Mouse (Mus musculus): ENCODE measurements at regions not wholly inside any gene's neighbourhood (a gene's known extent, or its start where the extent isn't known, plus 50 kb on each side); places are given as distances from the start of the nearest gene placed in this dataset.

DNA sequence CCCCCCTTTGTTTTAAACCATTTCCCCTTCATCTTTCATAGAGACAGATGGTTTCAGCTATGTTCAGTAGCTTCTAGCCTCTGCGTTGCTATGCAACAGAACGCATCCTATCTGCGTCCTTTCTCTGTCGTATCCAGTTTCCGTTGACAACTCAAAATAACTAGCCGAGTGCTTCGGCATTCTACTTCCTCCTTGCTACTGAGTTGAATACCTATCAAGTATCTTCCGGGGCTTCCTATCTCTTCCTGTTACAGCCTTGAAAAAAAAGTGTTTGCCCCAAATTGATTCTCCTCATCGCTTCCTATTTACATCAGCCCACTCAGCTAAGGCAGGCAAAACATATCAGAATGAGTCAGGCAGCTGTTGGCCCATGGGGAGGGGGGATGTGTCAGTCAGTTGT, 114.5 kb upstream of the Nr5a2 start:
- no peak for DNase-seq
- intact Hi-C loops (cut with DNase I), result no loop called here

- DNase-seq, result no peak
- intact Hi-C loops (cut with DNase I), result no loop called here
These were observed 113.8 kb upstream of the Nr5a2 start for GRCm38 (mm10) chr1:137073857-137074572.

GRCm38 (mm10) chr1:137060914-137061313, 100.7 kb upstream of the Nr5a2 start:
- intact Hi-C loops (cut with DNase I), result no loop called here
- no peak for DNase-seq

GRCm38 (mm10) chr1:137053134-137053533, 92.9 kb upstream of the Nr5a2 start:
- no peak for DNase-seq
- intact Hi-C loops (cut with DNase I), result no loop called here

DNA sequence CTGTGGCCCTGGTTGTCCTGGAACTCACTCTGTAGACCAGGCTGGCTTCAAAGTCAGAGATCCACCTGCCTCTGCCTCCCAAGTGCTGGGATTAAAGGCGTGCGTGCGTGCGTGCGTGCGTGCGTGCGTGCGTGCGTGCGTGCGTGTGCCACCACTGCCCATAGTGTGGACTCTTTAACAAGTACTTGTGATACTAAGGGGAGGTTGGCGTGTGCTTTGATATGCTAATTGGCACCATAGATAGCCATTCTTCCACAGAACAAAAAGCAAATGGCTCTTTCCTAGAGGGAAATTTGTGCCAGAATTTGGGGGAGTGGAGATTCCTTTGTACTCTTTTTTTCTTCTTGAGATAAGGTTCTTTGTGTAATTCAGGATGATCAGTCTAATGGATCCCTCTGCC, 91.3 kb upstream of the Nr5a2 start:
- intact Hi-C loops (cut with DNase I), result no loop called here
- DNase-seq, result no peak

DNA sequence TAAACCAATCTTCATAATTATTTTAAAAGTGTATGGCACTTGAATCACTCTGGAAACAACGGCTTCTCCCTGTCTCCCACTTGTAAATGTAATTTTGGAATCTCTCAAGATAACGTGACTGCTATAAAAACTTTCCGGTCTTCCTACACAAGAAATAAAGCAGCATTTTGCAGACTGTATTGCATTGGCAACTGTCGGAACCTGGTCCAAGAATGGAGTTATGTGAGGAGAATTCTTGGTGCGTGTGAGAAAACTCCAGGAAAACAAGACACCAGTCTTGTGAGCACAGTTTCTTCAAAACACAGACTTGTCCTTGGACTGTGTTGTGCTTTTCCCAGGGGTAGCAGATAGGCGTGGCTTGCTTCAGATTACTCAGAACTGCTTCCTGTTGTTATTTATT, 83.8 kb upstream of the Nr5a2 start:
- intact Hi-C loops (cut with DNase I), result no loop called here
- no peak for DNase-seq

- DNase-seq, result no peak
- intact Hi-C loops (cut with DNase I), result no loop called here
These were observed 82.3 kb upstream of the Nr5a2 start for GRCm38 (mm10) chr1:137042414-137043010.

- DNase-seq, result no peak
- intact Hi-C loops (cut with DNase I), result no loop called here
These were observed 80.7 kb upstream of the Nr5a2 start for GRCm38 (mm10) chr1:137040898-137041297.

- intact Hi-C loops (cut with DNase I), result no loop called here
- no peak for DNase-seq
These were observed 74.3 kb upstream of the Nr5a2 start for GRCm38 (mm10) chr1:137034586-137034985.

DNA sequence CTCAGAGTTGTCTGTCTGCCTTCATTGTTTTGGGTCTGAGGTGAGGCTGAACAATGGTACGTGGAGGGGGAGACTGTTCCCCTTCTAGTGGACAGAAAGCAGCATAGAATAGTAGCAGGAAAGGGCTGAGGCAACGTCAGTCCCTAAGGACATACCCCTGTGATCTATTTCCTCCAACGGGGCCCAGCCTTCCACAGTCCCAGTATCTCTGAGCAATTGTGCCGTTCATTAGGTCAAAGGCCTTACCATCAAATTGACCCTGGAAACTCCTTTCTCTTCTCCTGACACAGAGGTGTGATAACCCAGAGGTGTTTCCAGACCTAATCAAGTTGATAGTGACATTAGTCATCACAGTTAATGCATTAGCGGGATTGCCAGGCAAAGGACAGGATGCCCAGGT, 73.4 kb upstream of the Nr5a2 start:
- intact Hi-C loops (cut with DNase I), result no loop called here
- no peak for DNase-seq

- intact Hi-C loops (cut with DNase I), result no loop called here
- DNase-seq, result no peak
These were observed 63.5 kb upstream of the Nr5a2 start for GRCm38 (mm10) chr1:137023706-137024105.

- intact Hi-C loops (cut with DNase I), result no loop called here
- no peak for DNase-seq
These were observed 60.3 kb upstream of the Nr5a2 start for GRCm38 (mm10) chr1:137020528-137020927.

GRCm38 (mm10) chr1:137017642-137018041, 57.4 kb upstream of the Nr5a2 start:
- intact Hi-C loops (cut with DNase I), result no loop called here
- DNase-seq, result no peak

DNA sequence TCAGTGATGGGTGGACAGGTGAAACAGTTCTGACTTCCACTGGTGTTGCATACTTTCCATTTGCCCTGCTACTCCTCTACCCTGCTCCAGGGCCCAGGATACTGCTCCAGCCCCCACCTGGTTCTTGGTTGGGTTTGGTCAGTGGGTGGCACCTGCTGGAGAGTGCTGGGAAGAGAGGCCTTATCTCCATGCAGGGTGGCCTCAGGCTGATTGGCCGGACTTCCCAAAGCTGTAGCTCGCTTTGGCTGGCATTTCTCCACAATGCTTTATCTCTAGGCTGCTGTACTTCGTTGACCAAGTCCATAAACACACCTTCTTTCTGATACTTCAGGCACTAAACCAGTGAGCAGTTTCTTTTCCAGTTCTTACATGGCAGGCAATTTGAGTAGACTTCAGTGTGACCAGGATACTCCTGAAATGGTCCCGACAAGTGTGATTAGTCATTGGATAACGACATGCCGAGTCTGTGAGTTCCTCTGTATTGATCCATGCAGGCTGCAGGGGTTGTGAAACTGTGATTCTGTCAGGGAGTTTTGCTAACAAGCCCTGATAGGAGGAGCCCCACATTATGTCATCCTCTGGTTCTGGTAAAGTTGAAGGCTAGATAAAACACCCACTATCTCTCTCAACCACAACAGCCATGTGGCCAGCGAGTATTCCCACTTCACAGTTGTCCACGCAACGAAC, 50.1 kb upstream of the Nr5a2 start:
- DNase-seq, result no peak

More for the DNA sequence above, 50.1 kb upstream of the Nr5a2 start:
- intact Hi-C loops (cut with DNase I), result no loop called here

Small RNA genes lying in the stretch of these regions (microRNA-seq; reads per million reads assigned to microRNA genes)
- gene Mir181a-1, result 2,890 reads per million, percentile 85 among the genes with 10 or more reads in this experiment
- gene Mir181b-1, result 24.1 reads per million, percentile 37 among the genes with 10 or more reads in this experiment

Measured in left cerebral cortex, postnatal 4 days (tissue).